Mouse (Mus musculus): Measurements from ENCODE around the gene Dgat2. TPM values are rescaled to one million over a fixed set of nuclear protein-coding genes. Genes with fewer than 3 reads are reported as not detected.
A peak's percentile ranks its signal among the peaks of the same experiment; 100 is the strongest.

Gene Dgat2
- polyA plus RNA-seq, 1 experiment from 2014 or later, result 60.1 TPM

DNA sequence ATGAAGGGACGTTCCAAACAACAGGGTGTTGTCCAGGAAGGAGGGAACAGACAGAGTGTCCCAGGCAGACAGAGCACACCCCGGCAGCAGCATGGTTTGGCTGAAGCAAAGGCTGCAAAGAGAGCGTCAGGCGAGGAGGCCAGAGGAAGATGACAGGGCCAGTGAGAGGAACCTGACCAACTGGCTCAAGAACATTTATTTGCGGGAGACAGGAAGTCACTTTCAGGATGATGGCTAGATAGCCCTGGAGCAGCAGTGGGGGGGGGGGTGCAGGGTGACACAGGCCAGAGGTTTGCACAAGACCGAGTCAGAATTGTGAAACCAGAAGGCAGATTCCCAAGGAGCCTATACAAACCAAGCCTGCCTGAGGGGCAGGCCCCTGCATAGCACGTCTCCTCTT is 36.5 kb downstream of the Dgat2 start:
- H3K9ac ChIP-seq (ENCODE audit: low read depth, low read length), result no peak overlapping the region
- H3K27ac ChIP-seq (ENCODE audit: low read depth, low read length), result no peak overlapping the region
- ATAC-seq (replicated peaks; ENCODE audit: low FRiP score) (no peak), DNase-seq (ENCODE audit: low spot score) (no peak)
- H3K4me1 ChIP-seq (replicated peaks; ENCODE audit: control insufficient read depth, insufficient read depth, low read length), result 0 out of 2 replicates have a peak, but pooled peaks cover 7% of the 10 kb centered on the region
- H3K4me3 ChIP-seq (ENCODE audit: low read depth, low read length), result no peak overlapping the region
- WGBS, result 39% methylated on average over 7 of the region's 7 CpGs
- H3K9me3 ChIP-seq (ENCODE audit: control insufficient read depth, low read length), result no peaks in the 10 kb centered on the region
- no peak overlapping the region for H3K4me2 ChIP-seq
- no peaks in the 10 kb centered on the region for H3K36me3 ChIP-seq (ENCODE audit: control insufficient read depth, insufficient read depth, low read length)
- no peaks in the 10 kb centered on the region for H3K27me3 ChIP-seq (replicated peaks; ENCODE audit: control insufficient read depth, insufficient read depth, low read length)

DNA sequence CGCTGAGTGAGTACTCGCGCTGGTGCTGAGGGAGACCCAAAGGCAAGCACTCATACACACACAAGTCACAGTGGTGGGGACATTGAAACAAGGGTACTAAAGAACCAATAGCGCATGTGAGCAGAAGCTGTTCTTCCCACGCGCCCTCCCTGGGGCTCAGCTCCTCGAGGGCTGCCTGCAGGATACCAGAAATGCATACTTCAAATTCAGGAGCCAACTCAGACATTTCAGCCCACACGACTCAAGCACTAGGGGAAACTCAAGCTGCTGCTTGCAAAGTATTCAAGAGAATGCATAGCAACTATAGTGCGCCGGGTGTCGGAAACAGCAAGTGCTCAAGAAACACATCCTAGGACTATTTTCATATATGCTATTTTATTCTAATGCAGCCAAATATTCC is 37.9 kb downstream of the Dgat2 start:
- Histone ChIP-seq H3K4me2 (no peak overlapping the region), H3K4me1 (replicated peaks; ENCODE audit: control insufficient read depth, insufficient read depth, low read length) (peaks cover 9% of the 10 kb centered on the region), H3K27ac (ENCODE audit: low read depth, low read length) (no peak overlapping the region), H3K27me3 (replicated peaks; ENCODE audit: control insufficient read depth, insufficient read depth, low read length) (no peaks in the 10 kb centered on the region), H3K4me3 (ENCODE audit: low read depth, low read length) (no peak overlapping the region), H3K9ac (ENCODE audit: low read depth, low read length) (no peak overlapping the region), H3K36me3 (ENCODE audit: control insufficient read depth, insufficient read depth, low read length) (no peaks in the 10 kb centered on the region), H3K9me3 (ENCODE audit: control insufficient read depth, low read length) (no peaks in the 10 kb centered on the region)
- WGBS, result 74% methylated on average over 11 of the region's 11 CpGs
- ATAC-seq (replicated peaks; ENCODE audit: low FRiP score) (no peak), DNase-seq (ENCODE audit: low spot score) (no peak)

DNA sequence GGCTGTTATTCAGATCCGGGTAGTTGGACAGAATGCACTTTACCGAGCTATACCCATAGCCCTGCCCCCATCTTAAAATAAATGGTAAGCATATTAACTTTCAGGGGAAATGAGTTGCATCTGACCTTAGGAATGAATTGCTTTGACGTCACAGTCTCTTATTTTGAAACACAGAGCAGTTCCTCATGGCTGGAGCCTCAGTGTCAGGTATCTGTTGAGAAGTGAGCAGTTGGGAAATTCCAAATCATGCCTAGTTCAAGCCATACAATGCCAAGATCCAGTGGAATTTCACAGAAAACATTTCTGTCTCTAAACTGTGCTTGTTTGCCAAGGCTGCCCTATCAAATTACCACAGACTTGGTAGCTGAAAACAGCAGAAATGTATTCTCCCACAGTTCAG is 39.3 kb downstream of the Dgat2 start:
- 72% methylated on average over 3 of the region's 3 CpGs for WGBS

DNA sequence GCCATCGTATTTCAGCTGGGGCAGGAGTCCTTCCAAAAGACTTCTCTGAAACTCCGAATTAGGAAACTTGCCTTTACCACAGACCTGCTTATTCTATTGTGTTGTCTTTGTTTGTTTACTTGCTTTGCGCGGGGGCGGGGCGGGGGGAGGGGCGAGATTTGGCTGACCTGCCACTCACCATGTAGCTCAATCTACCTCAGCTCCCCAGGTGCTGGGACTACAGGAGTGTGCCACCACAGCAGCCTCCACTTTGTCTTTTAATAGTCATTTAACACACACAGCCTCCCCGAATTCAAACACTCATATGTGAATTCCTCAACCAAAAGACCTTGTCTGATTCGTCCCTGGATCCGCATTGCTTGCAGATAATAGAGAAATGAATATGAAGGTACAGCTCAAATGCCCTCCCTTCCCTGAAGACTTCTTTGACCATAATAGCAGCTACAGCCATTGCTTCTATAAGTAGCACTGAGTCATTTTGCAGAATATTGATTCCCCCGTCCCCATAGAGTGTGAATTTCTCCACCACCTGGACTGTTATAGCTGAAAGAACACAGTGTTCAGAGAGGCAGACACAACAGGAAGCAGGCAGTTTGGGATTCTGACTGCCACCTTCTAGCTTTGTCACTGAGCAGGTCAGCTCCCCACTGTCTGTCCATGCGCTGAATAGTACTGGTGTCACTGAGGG is 40.5 kb downstream of the Dgat2 start:
- no peak for ATAC-seq (replicated peaks; ENCODE audit: low FRiP score)
- Histone ChIP-seq H3K27ac (ENCODE audit: low read depth, low read length) (no peak overlapping the region), H3K9ac (ENCODE audit: low read depth, low read length) (no peak overlapping the region)

More for the DNA sequence above, 39.3 kb downstream of the Dgat2 start:
- peaks cover 15% of the 10 kb centered on the region for H3K4me1 ChIP-seq (replicated peaks; ENCODE audit: control insufficient read depth, insufficient read depth, low read length)
- no peaks in the 10 kb centered on the region for H3K36me3 ChIP-seq (ENCODE audit: control insufficient read depth, insufficient read depth, low read length)
- no peak overlapping the region for H3K4me2 ChIP-seq
- no peaks in the 10 kb centered on the region for H3K27me3 ChIP-seq (replicated peaks; ENCODE audit: control insufficient read depth, insufficient read depth, low read length)
- H3K9ac ChIP-seq (ENCODE audit: low read depth, low read length), result no peak overlapping the region
- H3K27ac ChIP-seq (ENCODE audit: low read depth, low read length), result no peak overlapping the region
- H3K9me3 ChIP-seq (ENCODE audit: control insufficient read depth, low read length), result no peaks in the 10 kb centered on the region
- no peak for DNase-seq (ENCODE audit: low spot score)
- no peak for ATAC-seq (replicated peaks; ENCODE audit: low FRiP score)
- H3K4me3 ChIP-seq (ENCODE audit: low read depth, low read length), result no peak overlapping the region

DNA sequence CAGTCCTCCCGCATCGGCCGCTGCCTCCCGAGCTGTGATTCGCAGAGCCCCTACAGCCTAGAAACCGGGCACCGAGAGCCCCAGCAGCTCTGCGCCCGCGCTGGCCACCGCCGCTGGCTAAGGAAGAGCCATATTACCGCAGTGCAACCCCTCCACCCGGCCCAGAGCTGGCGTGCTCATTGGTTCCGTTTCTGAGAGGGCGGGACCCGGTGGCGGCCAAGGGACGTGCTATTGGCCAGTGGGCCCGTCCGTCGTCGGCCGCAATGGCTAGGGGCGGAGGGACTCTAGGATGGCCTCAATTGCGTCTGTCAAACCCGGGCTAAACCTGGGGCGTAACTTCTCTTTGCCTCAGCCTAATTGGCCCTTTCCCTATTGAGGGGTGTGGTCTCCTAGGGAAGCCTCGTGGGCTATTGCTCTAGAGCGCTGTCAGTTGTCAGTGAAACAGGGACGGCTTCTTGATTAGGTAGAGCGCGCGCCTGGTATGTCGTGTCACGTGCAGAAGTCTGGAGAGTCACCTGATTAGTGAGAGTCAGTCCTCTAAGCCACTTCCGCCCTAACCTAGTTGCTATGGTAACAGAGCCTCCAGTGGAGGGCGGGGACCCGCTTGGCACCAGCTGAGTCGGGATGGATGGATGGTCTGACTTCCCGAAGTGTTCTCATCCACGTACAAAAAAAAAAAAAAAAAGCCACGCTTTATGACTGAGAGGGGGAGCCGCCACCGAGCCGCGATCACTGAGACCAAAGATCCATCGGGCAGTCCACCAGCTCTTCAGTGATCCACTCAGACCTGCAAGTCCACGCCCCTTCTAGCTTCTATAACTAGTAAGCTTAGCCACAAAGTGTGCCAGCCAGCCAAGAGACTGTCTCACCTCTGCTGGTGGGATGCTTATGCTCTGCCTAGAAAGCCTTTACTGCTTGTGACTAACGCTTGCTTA is 41.3 kb downstream of the Dgat2 start, which contains the start of gene Uvrag:
Gene Uvrag, minus strand, starts transcription at position 158 of the 935 bp plus-strand sequence.
- under 1% methylated on average over 51 of the region's 51 CpGs for WGBS
- Histone ChIP-seq H3K27me3 (replicated peaks; ENCODE audit: control insufficient read depth, insufficient read depth, low read length) (no peaks in the 10 kb centered on the region), H3K4me1 (replicated peaks; ENCODE audit: control insufficient read depth, insufficient read depth, low read length) (peaks cover 15% of the 10 kb centered on the region), H3K4me3 (ENCODE audit: low read depth, low read length) (peak within 1 kb of the TSS; percentile 98), H3K27ac (ENCODE audit: low read depth, low read length) (peak within 1 kb of the TSS; percentile 81), H3K9ac (ENCODE audit: low read depth, low read length) (peak within 1 kb of the TSS; percentile 91), H3K36me3 (ENCODE audit: control insufficient read depth, insufficient read depth, low read length) (no peaks in the 10 kb centered on the region), H3K9me3 (ENCODE audit: control insufficient read depth, low read length) (no peaks in the 10 kb centered on the region), H3K4me2 (peak within 1 kb of the TSS; percentile 94)
- peak; percentile 98 for ATAC-seq (replicated peaks; ENCODE audit: low FRiP score)
- peak; percentile 99 for DNase-seq (ENCODE audit: low spot score)

More for the DNA sequence above, 40.5 kb downstream of the Dgat2 start:
- H3K4me1 ChIP-seq (replicated peaks; ENCODE audit: control insufficient read depth, insufficient read depth, low read length), result peaks cover 15% of the 10 kb centered on the region
- H3K9me3 ChIP-seq (ENCODE audit: control insufficient read depth, low read length), result no peaks in the 10 kb centered on the region
- no peaks in the 10 kb centered on the region for H3K36me3 ChIP-seq (ENCODE audit: control insufficient read depth, insufficient read depth, low read length)
- peak overlapping the region; percentile 94 for H3K4me2 ChIP-seq
- 30% methylated on average over 12 of the region's 12 CpGs for WGBS
- H3K4me3 ChIP-seq (ENCODE audit: low read depth, low read length), result peak overlapping the region; percentile 98
- DNase-seq (ENCODE audit: low spot score), result no peak
- no peaks in the 10 kb centered on the region for H3K27me3 ChIP-seq (replicated peaks; ENCODE audit: control insufficient read depth, insufficient read depth, low read length)

DNA sequence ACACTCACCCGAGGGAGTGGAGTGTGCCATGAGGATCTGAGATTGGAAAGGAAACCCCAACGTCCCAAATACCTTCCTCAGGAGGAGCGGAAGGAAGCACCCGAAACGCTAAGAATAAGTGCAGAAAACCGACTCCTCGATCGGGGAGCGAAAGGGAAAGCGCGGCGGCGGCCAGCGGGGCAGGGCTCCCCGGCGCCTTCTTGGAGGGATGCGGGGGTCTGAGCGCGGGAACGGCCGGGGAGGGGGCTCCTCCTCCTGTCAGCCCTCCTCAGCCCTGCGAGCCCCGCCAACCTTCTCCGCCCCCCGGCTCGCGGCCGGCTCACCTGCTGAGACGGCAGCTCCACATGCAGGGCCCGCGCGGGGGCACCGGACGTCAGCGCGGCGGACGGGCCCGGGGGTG is 42.0 kb downstream of the Dgat2 start:
- no peaks in the 10 kb centered on the region for H3K9me3 ChIP-seq (ENCODE audit: control insufficient read depth, low read length)
- WGBS, result under 1% methylated on average over 34 of the region's 39 CpGs
- peak overlapping the region; percentile 98 for H3K4me3 ChIP-seq (ENCODE audit: low read depth, low read length)
- H3K9ac ChIP-seq (ENCODE audit: low read depth, low read length), result peak overlapping the region; percentile 91
- no peaks in the 10 kb centered on the region for H3K27me3 ChIP-seq (replicated peaks; ENCODE audit: control insufficient read depth, insufficient read depth, low read length)
- peak overlapping the region; percentile 81 for H3K27ac ChIP-seq (ENCODE audit: low read depth, low read length)
- peak overlapping the region; percentile 94 for H3K4me2 ChIP-seq
- DNase-seq (ENCODE audit: low spot score) (no peak), ATAC-seq (replicated peaks; ENCODE audit: low FRiP score) (peak; percentile 6)
- no peaks in the 10 kb centered on the region for H3K36me3 ChIP-seq (ENCODE audit: control insufficient read depth, insufficient read depth, low read length)
- H3K4me1 ChIP-seq (replicated peaks; ENCODE audit: control insufficient read depth, insufficient read depth, low read length), result peaks cover 12% of the 10 kb centered on the region

DNA sequence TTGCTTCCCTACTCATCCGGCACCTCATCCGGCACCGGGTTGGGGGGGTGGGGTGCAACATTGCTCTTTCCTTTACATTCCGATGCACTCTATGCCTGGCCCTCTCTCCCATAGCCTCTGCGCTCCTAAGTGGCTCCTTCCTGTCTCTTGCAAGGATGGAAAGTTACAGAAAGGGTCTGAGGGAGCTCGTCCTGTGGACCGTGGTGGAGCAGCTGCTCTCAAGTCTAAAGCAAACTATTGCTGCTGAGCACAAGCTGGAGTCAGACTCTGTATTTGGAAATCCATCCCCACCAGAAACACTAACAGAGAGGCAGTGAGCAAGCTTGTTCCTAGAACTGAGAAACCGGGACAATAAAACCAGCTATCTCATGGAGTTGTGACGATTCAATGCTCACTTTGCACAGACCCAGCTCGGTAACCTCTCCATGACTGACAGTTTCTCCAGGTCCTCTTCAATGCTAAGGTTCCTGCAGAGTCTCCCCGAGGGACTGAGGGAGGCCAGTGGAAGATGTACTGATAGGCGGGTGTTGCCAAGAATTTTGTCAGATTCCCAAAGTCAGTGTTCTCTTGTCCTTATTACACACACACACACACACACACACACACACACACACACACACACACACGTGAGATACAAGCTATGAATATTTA is 42.6 kb downstream of the Dgat2 start:
- Histone ChIP-seq H3K4me1 (replicated peaks; ENCODE audit: control insufficient read depth, insufficient read depth, low read length) (peaks cover 12% of the 10 kb centered on the region), H3K9me3 (ENCODE audit: control insufficient read depth, low read length) (0 out of 2 replicates have a peak, but pooled peaks cover 2% of the 10 kb centered on the region), H3K4me3 (ENCODE audit: low read depth, low read length) (peak overlapping the region; percentile 98), H3K27ac (ENCODE audit: low read depth, low read length) (peak overlapping the region; percentile 58), H3K36me3 (ENCODE audit: control insufficient read depth, insufficient read depth, low read length) (no peaks in the 10 kb centered on the region), H3K4me2 (peak overlapping the region; percentile 94), H3K27me3 (replicated peaks; ENCODE audit: control insufficient read depth, insufficient read depth, low read length) (no peaks in the 10 kb centered on the region), H3K9ac (ENCODE audit: low read depth, low read length) (peak overlapping the region; percentile 91)
- ATAC-seq (replicated peaks; ENCODE audit: low FRiP score) (no peak), DNase-seq (ENCODE audit: low spot score) (peak; percentile 54)
- under 1% methylated on average over 13 of the region's 13 CpGs for WGBS

DNA sequence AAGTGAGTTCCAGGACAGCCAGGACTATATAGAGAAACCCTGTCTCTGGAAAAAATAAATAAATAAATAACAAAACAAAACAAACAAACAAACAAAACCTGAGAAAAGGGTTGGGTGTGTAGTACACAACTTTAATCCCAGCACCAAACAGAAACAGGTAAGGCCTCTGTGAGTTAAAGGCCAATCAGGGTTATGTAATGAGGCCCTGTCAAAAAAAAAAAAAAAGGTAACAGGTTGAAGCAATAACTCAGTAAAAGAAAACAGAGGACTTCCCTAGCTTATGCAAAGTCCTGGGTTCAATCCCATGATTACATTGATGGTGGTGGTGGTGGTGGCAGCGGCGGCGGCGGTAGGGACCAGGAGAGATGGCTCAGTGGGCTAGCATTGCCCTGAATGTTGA is 45.0 kb downstream of the Dgat2 start:
- Histone ChIP-seq H3K36me3 (ENCODE audit: control insufficient read depth, insufficient read depth, low read length) (no peaks in the 10 kb centered on the region), H3K9ac (ENCODE audit: low read depth, low read length) (no peak overlapping the region), H3K27ac (ENCODE audit: low read depth, low read length) (no peak overlapping the region), H3K4me2 (no peak overlapping the region), H3K4me1 (replicated peaks; ENCODE audit: control insufficient read depth, insufficient read depth, low read length) (peaks cover 17% of the 10 kb centered on the region), H3K9me3 (ENCODE audit: control insufficient read depth, low read length) (0 out of 2 replicates have a peak, but pooled peaks cover 2% of the 10 kb centered on the region), H3K4me3 (ENCODE audit: low read depth, low read length) (no peak overlapping the region), H3K27me3 (replicated peaks; ENCODE audit: control insufficient read depth, insufficient read depth, low read length) (no peaks in the 10 kb centered on the region)
- ATAC-seq (replicated peaks; ENCODE audit: low FRiP score), result no peak
- WGBS, result 96% methylated on average over 4 of the region's 4 CpGs
- no peak for DNase-seq (ENCODE audit: low spot score)

Measured in liver, embryonic 11.5 days (tissue).